Mouse (Mus musculus): ENCODE measurements around the gene Phkb. TPM values are rescaled to one million over a fixed set of nuclear protein-coding genes. Genes with fewer than 3 reads are reported as not detected.

The Phkb gene
- polyA plus RNA-seq, 1 experiment: 16.9 TPM

GRCm38 (mm10) chr8:86034662-86035365 is 194.1 kb downstream of the Phkb start:
- H3K27ac ChIP-seq (ENCODE audit: control insufficient read depth, insufficient read depth, low read depth, low read length, poor library complexity): no peak overlapping the region
- TF ChIP-seq CTCF (IDR thresholded peaks at IDR 0.05; ENCODE audit: control insufficient read depth, insufficient read depth, low read length) (no peak), POLR2A (IDR thresholded peaks at IDR 0.05; ENCODE audit: borderline replicate concordance, control insufficient read depth, low read depth, low read length) (no peak)
- no peak overlapping the region for H3K4me3 ChIP-seq (replicated peaks; ENCODE audit: control insufficient read depth, low read depth, low read length)
- H3K4me1 ChIP-seq (ENCODE audit: control insufficient read depth, insufficient read depth, low read length): no peaks in the 10 kb centered on the region
- 72% methylated on average over 6 of the region's 6 CpGs for WGBS

- no peak for TF ChIP-seq POLR2A (IDR thresholded peaks at IDR 0.05; ENCODE audit: borderline replicate concordance, control insufficient read depth, low read depth, low read length)
- no peak for TF ChIP-seq CTCF (IDR thresholded peaks at IDR 0.05; ENCODE audit: control insufficient read depth, insufficient read depth, low read length)
- no peak overlapping the region for H3K27ac ChIP-seq (ENCODE audit: control insufficient read depth, insufficient read depth, low read depth, low read length, poor library complexity)
- WGBS: 85% methylated on average over 4 of the region's 4 CpGs
- no peaks in the 10 kb centered on the region for H3K4me1 ChIP-seq (ENCODE audit: control insufficient read depth, insufficient read depth, low read length)
- H3K4me3 ChIP-seq (replicated peaks; ENCODE audit: control insufficient read depth, low read depth, low read length): no peak overlapping the region
Measured at GRCm38 (mm10) chr8:86035371-86035770, 194.6 kb downstream of the Phkb start.

DNA sequence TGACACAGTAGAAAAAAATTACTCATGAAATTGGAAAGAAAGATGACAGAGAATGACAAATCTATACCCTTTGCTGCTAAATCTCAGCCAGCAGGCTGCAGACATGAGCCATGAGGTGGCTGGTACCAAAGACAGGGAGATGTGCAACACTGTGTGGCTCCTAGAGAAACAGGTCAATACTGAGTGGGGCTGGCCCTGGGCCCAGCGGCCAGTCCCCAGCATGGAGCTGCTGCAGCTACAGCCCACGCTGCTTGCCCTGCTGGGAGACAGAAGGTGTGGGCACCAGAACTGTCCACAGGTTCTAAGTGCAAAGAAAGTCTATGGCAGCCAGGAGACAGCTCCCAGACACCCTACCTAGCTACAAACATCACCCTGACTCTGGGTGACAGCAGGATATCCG is 197.7 kb downstream of the Phkb start:
- H3K4me1 ChIP-seq (ENCODE audit: control insufficient read depth, insufficient read depth, low read length): no peaks in the 10 kb centered on the region
- no peak overlapping the region for H3K4me3 ChIP-seq (replicated peaks; ENCODE audit: control insufficient read depth, low read depth, low read length)
- 77% methylated on average over 3 of the region's 3 CpGs for WGBS
- no peak for TF ChIP-seq POLR2A (IDR thresholded peaks at IDR 0.05; ENCODE audit: borderline replicate concordance, control insufficient read depth, low read depth, low read length)
- no peak for TF ChIP-seq CTCF (IDR thresholded peaks at IDR 0.05; ENCODE audit: control insufficient read depth, insufficient read depth, low read length)
- no peak overlapping the region for H3K27ac ChIP-seq (ENCODE audit: control insufficient read depth, insufficient read depth, low read depth, low read length, poor library complexity)

GRCm38 (mm10) chr8:86042049-86042448 is 201.3 kb downstream of the Phkb start:
- H3K4me1 ChIP-seq (ENCODE audit: control insufficient read depth, insufficient read depth, low read length): no peaks in the 10 kb centered on the region
- WGBS: 28% methylated on average over 2 of the region's 2 CpGs
- TF ChIP-seq POLR2A (IDR thresholded peaks at IDR 0.05; ENCODE audit: borderline replicate concordance, control insufficient read depth, low read depth, low read length) (no peak), CTCF (IDR thresholded peaks at IDR 0.05; ENCODE audit: control insufficient read depth, insufficient read depth, low read length) (no peak)

DNA sequence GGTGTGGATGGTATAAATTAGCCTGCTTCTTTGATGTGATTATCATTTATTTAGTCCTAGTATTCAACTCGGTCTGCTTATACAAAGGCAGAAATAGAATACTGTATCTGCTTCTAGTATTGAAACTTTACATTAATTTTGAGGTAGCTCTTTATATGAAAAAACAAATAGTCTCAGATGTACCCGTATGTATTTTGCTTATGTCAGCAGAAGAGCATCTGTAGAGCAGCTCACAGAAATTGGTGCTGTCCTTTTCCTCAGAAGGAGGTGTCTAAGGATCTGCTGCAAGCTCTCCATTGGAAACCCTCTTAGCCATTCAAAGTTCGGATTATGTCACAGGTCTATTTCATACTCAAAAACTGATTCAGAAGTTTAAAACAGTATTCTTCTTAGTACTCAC is 210.1 kb downstream of the Phkb start:
- WGBS: 82% methylated on average over 3 of the region's 3 CpGs
- no peak overlapping the region for H3K27ac ChIP-seq (ENCODE audit: control insufficient read depth, insufficient read depth, low read depth, low read length, poor library complexity)
- H3K4me1 ChIP-seq (ENCODE audit: control insufficient read depth, insufficient read depth, low read length): peaks cover 1% of the 10 kb centered on the region; the same call in 1 of the 2 replicates
- no peak for TF ChIP-seq POLR2A (IDR thresholded peaks at IDR 0.05; ENCODE audit: borderline replicate concordance, control insufficient read depth, low read depth, low read length)
- TF ChIP-seq CTCF (IDR thresholded peaks at IDR 0.05; ENCODE audit: control insufficient read depth, insufficient read depth, low read length): no peak
- no peak overlapping the region for H3K4me3 ChIP-seq (replicated peaks; ENCODE audit: control insufficient read depth, low read depth, low read length)

More at GRCm38 (mm10) chr8:86042049-86042448, 201.3 kb downstream of the Phkb start:
- no peak overlapping the region for H3K27ac ChIP-seq (ENCODE audit: control insufficient read depth, insufficient read depth, low read depth, low read length, poor library complexity)
- no peak overlapping the region for H3K4me3 ChIP-seq (replicated peaks; ENCODE audit: control insufficient read depth, low read depth, low read length)

GRCm38 (mm10) chr8:86052003-86052402 is 211.2 kb downstream of the Phkb start:
- WGBS: 32% methylated on average over 4 of the region's 4 CpGs
- H3K4me3 ChIP-seq (replicated peaks; ENCODE audit: control insufficient read depth, low read depth, low read length): no peak overlapping the region
- TF ChIP-seq POLR2A (IDR thresholded peaks at IDR 0.05; ENCODE audit: borderline replicate concordance, control insufficient read depth, low read depth, low read length) (no peak), CTCF (IDR thresholded peaks at IDR 0.05; ENCODE audit: control insufficient read depth, insufficient read depth, low read length) (no peak)
- no peak overlapping the region for H3K27ac ChIP-seq (ENCODE audit: control insufficient read depth, insufficient read depth, low read depth, low read length, poor library complexity)
- peaks cover 1% of the 10 kb centered on the region; the same call in 1 of the 2 replicates for H3K4me1 ChIP-seq (ENCODE audit: control insufficient read depth, insufficient read depth, low read length)

DNA sequence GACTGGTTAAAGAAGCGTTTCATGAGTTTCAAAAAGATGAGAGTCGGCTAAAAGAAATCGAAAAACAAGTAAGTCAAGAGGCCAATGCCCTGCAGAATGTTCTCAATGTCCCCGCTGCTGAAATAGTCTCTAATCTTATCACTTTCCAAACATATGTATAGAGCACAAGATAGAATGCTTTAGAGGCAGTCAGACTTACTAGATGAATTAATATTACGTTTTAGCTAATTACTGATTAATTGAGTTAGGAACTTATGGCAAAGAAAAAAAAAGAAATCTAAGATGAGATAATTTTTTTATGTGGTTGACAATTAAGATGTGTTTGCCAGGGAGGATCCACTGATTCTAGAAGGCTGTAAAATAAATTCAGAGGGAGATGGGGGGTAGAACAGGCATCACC is 217.9 kb downstream of the Phkb start:
- no peaks in the 10 kb centered on the region; the same call in 1 of the 2 replicates for H3K4me1 ChIP-seq (ENCODE audit: control insufficient read depth, insufficient read depth, low read length)
- TF ChIP-seq POLR2A (IDR thresholded peaks at IDR 0.05; ENCODE audit: borderline replicate concordance, control insufficient read depth, low read depth, low read length) (no peak), CTCF (IDR thresholded peaks at IDR 0.05; ENCODE audit: control insufficient read depth, insufficient read depth, low read length) (no peak)
- 79% methylated on average over 5 of the region's 5 CpGs for WGBS

GRCm38 (mm10) chr8:86059130-86059529 is 218.4 kb downstream of the Phkb start:
- Histone ChIP-seq H3K27ac (ENCODE audit: control insufficient read depth, insufficient read depth, low read depth, low read length, poor library complexity) (no peak overlapping the region), H3K4me3 (replicated peaks; ENCODE audit: control insufficient read depth, low read depth, low read length) (no peak overlapping the region), H3K4me1 (ENCODE audit: control insufficient read depth, insufficient read depth, low read length) (no peaks in the 10 kb centered on the region; the same call in 1 of the 2 replicates)
- TF ChIP-seq POLR2A (IDR thresholded peaks at IDR 0.05; ENCODE audit: borderline replicate concordance, control insufficient read depth, low read depth, low read length): no peak
- no peak for TF ChIP-seq CTCF (IDR thresholded peaks at IDR 0.05; ENCODE audit: control insufficient read depth, insufficient read depth, low read length)
- 6% methylated on average over 5 of the region's 5 CpGs for WGBS

More for the DNA sequence above, 217.9 kb downstream of the Phkb start:
- Histone ChIP-seq H3K4me3 (replicated peaks; ENCODE audit: control insufficient read depth, low read depth, low read length) (no peak overlapping the region), H3K27ac (ENCODE audit: control insufficient read depth, insufficient read depth, low read depth, low read length, poor library complexity) (no peak overlapping the region)

Data from bone marrow, adult 2 months (tissue).